Mouse (Mus musculus): ENCODE results near the gene Fgd6. TPM values are rescaled to one million over a fixed set of nuclear protein-coding genes. Genes with fewer than 3 reads are reported as not detected.

Fgd6 gene
- polyA plus RNA-seq, 1 experiment from 2014 or later: 6.4 TPM

GRCm38 (mm10) chr10:94036375-94036758 is 566 bp downstream of the Fgd6 start:
- Histone ChIP-seq H3K9me3 (ENCODE audit: control insufficient read depth, low read length) (no peaks in the 10 kb centered on the region), H3K27me3 (ENCODE audit: control insufficient read depth, insufficient read depth, low read length) (no peaks in the 10 kb centered on the region), H3K4me1 (ENCODE audit: control insufficient read depth, insufficient read depth, low read length) (peaks cover 13% of the 10 kb centered on the region), H3K4me2 (ENCODE audit: low read depth) (peak overlapping the region; percentile 62), H3K4me3 (ENCODE audit: low read depth, low read length) (peak overlapping the region; percentile 80), H3K36me3 (ENCODE audit: control insufficient read depth, insufficient read depth, low read length) (no peaks in the 10 kb centered on the region), H3K27ac (ENCODE audit: low read depth, low read length) (peak overlapping the region; percentile 56; the same call in 1 of the 2 replicates), H3K9ac (ENCODE audit: low read length) (peak overlapping the region; percentile 82)
- ATAC-seq (ENCODE audit: insufficient read depth, low FRiP score, low TSS enrichment): peak; percentile 39
- no peak for DNase-seq (ENCODE audit: low spot score)
- 1% methylated on average over 32 of the region's 32 CpGs for WGBS

- no peak overlapping the region for H3K9ac ChIP-seq (ENCODE audit: low read length)
- no peaks in the 10 kb centered on the region for H3K9me3 ChIP-seq (ENCODE audit: control insufficient read depth, low read length)
- no peak for ATAC-seq (ENCODE audit: insufficient read depth, low FRiP score, low TSS enrichment)
- WGBS: 63% methylated on average over 9 of the region's 9 CpGs
- H3K4me1 ChIP-seq (ENCODE audit: control insufficient read depth, insufficient read depth, low read length): peaks cover 13% of the 10 kb centered on the region
- H3K27me3 ChIP-seq (ENCODE audit: control insufficient read depth, insufficient read depth, low read length): no peaks in the 10 kb centered on the region
- H3K4me3 ChIP-seq (ENCODE audit: low read depth, low read length): no peak overlapping the region; the same call in 1 of the 2 replicates
- H3K36me3 ChIP-seq (ENCODE audit: control insufficient read depth, insufficient read depth, low read length): no peaks in the 10 kb centered on the region
- no peak overlapping the region for H3K27ac ChIP-seq (ENCODE audit: low read depth, low read length)
- no peak for DNase-seq (ENCODE audit: low spot score)
- peak overlapping the region; percentile 62; the same call in 1 of the 2 replicates for H3K4me2 ChIP-seq (ENCODE audit: low read depth)
Measured at GRCm38 (mm10) chr10:94037196-94037595, 1.4 kb downstream of the Fgd6 start.

- ATAC-seq (ENCODE audit: insufficient read depth, low FRiP score, low TSS enrichment): no peak
- no peak overlapping the region for H3K27ac ChIP-seq (ENCODE audit: low read depth, low read length)
- no peak overlapping the region for H3K4me3 ChIP-seq (ENCODE audit: low read depth, low read length)
- no peaks in the 10 kb centered on the region for H3K27me3 ChIP-seq (ENCODE audit: control insufficient read depth, insufficient read depth, low read length)
- H3K9ac ChIP-seq (ENCODE audit: low read length): no peak overlapping the region
- H3K4me1 ChIP-seq (ENCODE audit: control insufficient read depth, insufficient read depth, low read length): peaks cover 13% of the 10 kb centered on the region
- H3K36me3 ChIP-seq (ENCODE audit: control insufficient read depth, insufficient read depth, low read length): no peaks in the 10 kb centered on the region
- no peaks in the 10 kb centered on the region for H3K9me3 ChIP-seq (ENCODE audit: control insufficient read depth, low read length)
- no peak overlapping the region for H3K4me2 ChIP-seq (ENCODE audit: low read depth)
- no peak for DNase-seq (ENCODE audit: low spot score)
- 67% methylated on average over 4 of the region's 4 CpGs for WGBS
Measured at GRCm38 (mm10) chr10:94037596-94037995, 1.8 kb downstream of the Fgd6 start.

- H3K9me3 ChIP-seq (ENCODE audit: control insufficient read depth, low read length): no peaks in the 10 kb centered on the region
- no peak overlapping the region for H3K4me2 ChIP-seq (ENCODE audit: low read depth)
Measured at GRCm38 (mm10) chr10:94038366-94039260, 2.8 kb downstream of the Fgd6 start.

GRCm38 (mm10) chr10:94043908-94044307 is 8.1 kb downstream of the Fgd6 start:
- Histone ChIP-seq H3K27ac (ENCODE audit: low read depth, low read length) (no peak overlapping the region), H3K36me3 (ENCODE audit: control insufficient read depth, insufficient read depth, low read length) (no peaks in the 10 kb centered on the region; the same call in 1 of the 2 replicates), H3K4me2 (ENCODE audit: low read depth) (no peak overlapping the region), H3K4me1 (ENCODE audit: control insufficient read depth, insufficient read depth, low read length) (no peaks in the 10 kb centered on the region), H3K27me3 (ENCODE audit: control insufficient read depth, insufficient read depth, low read length) (no peaks in the 10 kb centered on the region), H3K4me3 (ENCODE audit: low read depth, low read length) (no peak overlapping the region), H3K9ac (ENCODE audit: low read length) (no peak overlapping the region), H3K9me3 (ENCODE audit: control insufficient read depth, low read length) (no peaks in the 10 kb centered on the region)
- ATAC-seq (ENCODE audit: insufficient read depth, low FRiP score, low TSS enrichment): no peak
- WGBS: 36% methylated on average over 10 of the region's 10 CpGs
- no peak for DNase-seq (ENCODE audit: low spot score)

More at GRCm38 (mm10) chr10:94038366-94039260, 2.8 kb downstream of the Fgd6 start:
- ATAC-seq (ENCODE audit: insufficient read depth, low FRiP score, low TSS enrichment): no peak
- DNase-seq (ENCODE audit: low spot score): no peak
- no peaks in the 10 kb centered on the region for H3K27me3 ChIP-seq (ENCODE audit: control insufficient read depth, insufficient read depth, low read length)
- 68% methylated on average over 7 of the region's 7 CpGs for WGBS
- no peak overlapping the region for H3K27ac ChIP-seq (ENCODE audit: low read depth, low read length)
- no peak overlapping the region for H3K4me3 ChIP-seq (ENCODE audit: low read depth, low read length)
- no peak overlapping the region for H3K9ac ChIP-seq (ENCODE audit: low read length)
- no peaks in the 10 kb centered on the region for H3K36me3 ChIP-seq (ENCODE audit: control insufficient read depth, insufficient read depth, low read length)
- H3K4me1 ChIP-seq (ENCODE audit: control insufficient read depth, insufficient read depth, low read length): peaks cover 10% of the 10 kb centered on the region

- Histone ChIP-seq H3K4me2 (ENCODE audit: low read depth) (no peak overlapping the region), H3K9me3 (ENCODE audit: control insufficient read depth, low read length) (no peaks in the 10 kb centered on the region), H3K27me3 (ENCODE audit: control insufficient read depth, insufficient read depth, low read length) (no peaks in the 10 kb centered on the region), H3K36me3 (ENCODE audit: control insufficient read depth, insufficient read depth, low read length) (no peaks in the 10 kb centered on the region; the same call in 1 of the 2 replicates), H3K27ac (ENCODE audit: low read depth, low read length) (no peak overlapping the region), H3K9ac (ENCODE audit: low read length) (no peak overlapping the region), H3K4me3 (ENCODE audit: low read depth, low read length) (no peak overlapping the region), H3K4me1 (ENCODE audit: control insufficient read depth, insufficient read depth, low read length) (no peaks in the 10 kb centered on the region)
- whole genome bisulfite sequencing: 92% methylated on average over 13 of the region's 13 CpGs
- ATAC-seq (ENCODE audit: insufficient read depth, low FRiP score, low TSS enrichment) (no peak), DNase-seq (ENCODE audit: low spot score) (no peak)
Measured at GRCm38 (mm10) chr10:94045301-94045700, 9.5 kb downstream of the Fgd6 start.

GRCm38 (mm10) chr10:94047024-94047423 is 11.2 kb downstream of the Fgd6 start:
- ATAC-seq (ENCODE audit: insufficient read depth, low FRiP score, low TSS enrichment) (no peak), DNase-seq (ENCODE audit: low spot score) (no peak)
- Histone ChIP-seq H3K27ac (ENCODE audit: low read depth, low read length) (no peak overlapping the region), H3K4me2 (ENCODE audit: low read depth) (no peak overlapping the region), H3K4me3 (ENCODE audit: low read depth, low read length) (no peak overlapping the region), H3K36me3 (ENCODE audit: control insufficient read depth, insufficient read depth, low read length) (no peaks in the 10 kb centered on the region; the same call in 1 of the 2 replicates), H3K27me3 (ENCODE audit: control insufficient read depth, insufficient read depth, low read length) (no peaks in the 10 kb centered on the region), H3K4me1 (ENCODE audit: control insufficient read depth, insufficient read depth, low read length) (no peaks in the 10 kb centered on the region), H3K9me3 (ENCODE audit: control insufficient read depth, low read length) (no peaks in the 10 kb centered on the region), H3K9ac (ENCODE audit: low read length) (no peak overlapping the region)
- WGBS: 86% methylated on average over 1 of the region's 1 CpGs

GRCm38 (mm10) chr10:94047845-94048559 is 12.2 kb downstream of the Fgd6 start:
- no peak for ATAC-seq (ENCODE audit: insufficient read depth, low FRiP score, low TSS enrichment)
- no peak for DNase-seq (ENCODE audit: low spot score)
- H3K4me2 ChIP-seq (ENCODE audit: low read depth): no peak overlapping the region
- WGBS: 65% methylated on average over 10 of the region's 10 CpGs
- no peaks in the 10 kb centered on the region for H3K9me3 ChIP-seq (ENCODE audit: control insufficient read depth, low read length)
- H3K4me3 ChIP-seq (ENCODE audit: low read depth, low read length): no peak overlapping the region
- no peaks in the 10 kb centered on the region for H3K27me3 ChIP-seq (ENCODE audit: control insufficient read depth, insufficient read depth, low read length)
- no peak overlapping the region for H3K27ac ChIP-seq (ENCODE audit: low read depth, low read length)
- H3K4me1 ChIP-seq (ENCODE audit: control insufficient read depth, insufficient read depth, low read length): no peaks in the 10 kb centered on the region
- no peak overlapping the region for H3K9ac ChIP-seq (ENCODE audit: low read length)
- no peaks in the 10 kb centered on the region; the same call in 1 of the 2 replicates for H3K36me3 ChIP-seq (ENCODE audit: control insufficient read depth, insufficient read depth, low read length)
